Mouse (Mus musculus) bone marrow macrophage, adult 2 months (primary cell): Measurements from ENCODE around the gene Olfr103.

Experiments
- CTCF ChIP-seq: IDR thresholded peaks from 2 replicates; pipeline ENCODE4 v1.5.1; 2012; ENCODE audit warnings: low read depth, mild to moderate bottlenecking, low read length, moderate library complexity
- POLR2A ChIP-seq: IDR thresholded peaks from 2 replicates; pipeline ENCODE4 v1.6.1; 2012; ENCODE audit warnings: mild to moderate bottlenecking, low read depth, low read length, borderline replicate concordance

DNA sequence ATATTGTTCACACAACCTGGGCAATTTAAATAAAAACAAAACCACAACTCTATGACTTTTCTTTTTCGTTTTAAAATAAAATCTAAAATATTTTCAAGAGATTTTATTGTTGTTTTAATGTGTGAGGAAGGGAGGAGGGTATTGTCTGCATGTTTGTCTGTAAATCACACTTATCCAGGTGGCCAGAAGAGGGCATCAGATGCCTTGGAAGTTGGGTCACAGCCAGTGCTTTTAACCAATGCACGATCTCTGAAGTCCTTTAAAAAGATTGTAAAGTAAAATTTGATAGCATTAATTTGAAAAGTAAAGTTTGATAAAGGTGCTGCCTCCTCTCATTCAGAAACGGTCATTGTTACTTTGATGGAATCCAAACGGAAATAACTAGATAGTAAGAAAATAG is 31.0 kb downstream of the Olfr103 start:
- TF ChIP-seq CTCF (no peak), POLR2A (no peak)
